Mouse (Mus musculus) heart, adult 2 months (tissue): Measurements from ENCODE around the gene Nfu1. TPM values are rescaled to one million over a fixed set of nuclear protein-coding genes. Genes with fewer than 3 reads are reported as not detected.
A peak's percentile ranks its signal among the peaks of the same experiment; 100 is the strongest.

ENCODE experiments used
- DNase-seq, 2 experiments: peaks; one replicate each; pipeline ENCODE4 v3.0.0; 2021
- H3K27ac ChIP-seq: fragments of 200-600 bp; 2 replicates; pipeline ENCODE4 v1.8.1; 2022
- H3K27me3 ChIP-seq: fragments of 200-500 bp; 2 replicates; pipeline ENCODE4 v1.6.1; 2012; ENCODE audit warnings: mild to moderate bottlenecking, low read length, inconsistent platforms, mixed read lengths; ENCODE audit not compliant: control insufficient read depth, insufficient read depth
- H3K36me3 ChIP-seq: fragments of 200-500 bp; 2 replicates; pipeline ENCODE4 v1.6.1; 2012; ENCODE audit warnings: low read length, inconsistent platforms; ENCODE audit not compliant: control insufficient read depth, insufficient read depth
- H3K4me1 ChIP-seq: fragments of 200-500 bp; 2 replicates; pipeline ENCODE4 v1.6.1; 2011; ENCODE audit warnings: low read length; ENCODE audit not compliant: control insufficient read depth, insufficient read depth
- H3K4me3 ChIP-seq: fragments of 200-600 bp; 2 replicates; pipeline ENCODE4 v1.8.1; 2022
- H3K79me2 ChIP-seq: fragments of 200-500 bp; replicated peaks from 2 replicates; pipeline ENCODE4 v1.6.1; 2012; ENCODE audit warnings: mild to moderate bottlenecking, inconsistent platforms, low read length, moderate library complexity, mixed read lengths; ENCODE audit not compliant: control insufficient read depth, insufficient read depth
- H3K9ac ChIP-seq: fragments of 200-500 bp; 2 replicates; pipeline ENCODE4 v1.6.1; 2012; ENCODE audit warnings: low read depth, mild to moderate bottlenecking, control low read depth, inconsistent platforms, low read length, mixed read lengths
- CTCF ChIP-seq: fragments of 200-600 bp; IDR thresholded peaks from 2 replicates; pipeline ENCODE4 v1.8.1; 2022; ENCODE audit warnings: antibody characterized with exemption, mild to moderate bottlenecking, moderate library complexity
- EP300 ChIP-seq: fragments of 200-500 bp; IDR thresholded peaks from 2 replicates; pipeline ENCODE4 v1.6.1; 2011; ENCODE audit warnings: low read depth, low read length, control low read depth; ENCODE audit not compliant: insufficient read depth
- POLR2A ChIP-seq: fragments of 200-500 bp; IDR thresholded peaks from 2 replicates; pipeline ENCODE4 v1.6.1; 2011; ENCODE audit warnings: mild to moderate bottlenecking, low read depth, low read length, control low read depth; ENCODE audit not compliant: insufficient read depth
- WGBS: fragments of 180-500 bp; shearing (Covaris S2); methylation state at CpG from one replicate; pipeline ENCODE4 v1.1.7; 2018; 5-methylcytosine and 5-hydroxymethylcytosine counted together
- intact Hi-C: fragments of 180-260 bp; cut with DNase I; formaldehyde crosslinking; loops from one replicate; pipeline ENCODE4 v1.15.1; 2025
- polyA plus RNA-seq: library from polyadenylated mRNA; depleted of rRNA; stranded (reverse); fragments of >200 nt; gene quantifications from 2 replicates; pipeline ENCODE4 v1.2.3, GENCODE M21; 2012
- total RNA-seq, 2 experiments: library from RNA; stranded (reverse); gene quantifications; 2 replicates each; pipeline ENCODE4 v1.2.3; 2021

Nfu1 gene
- total and polyA plus RNA-seq, 3 experiments, result 67.6 to 213 (median 72.3) TPM

DNA sequence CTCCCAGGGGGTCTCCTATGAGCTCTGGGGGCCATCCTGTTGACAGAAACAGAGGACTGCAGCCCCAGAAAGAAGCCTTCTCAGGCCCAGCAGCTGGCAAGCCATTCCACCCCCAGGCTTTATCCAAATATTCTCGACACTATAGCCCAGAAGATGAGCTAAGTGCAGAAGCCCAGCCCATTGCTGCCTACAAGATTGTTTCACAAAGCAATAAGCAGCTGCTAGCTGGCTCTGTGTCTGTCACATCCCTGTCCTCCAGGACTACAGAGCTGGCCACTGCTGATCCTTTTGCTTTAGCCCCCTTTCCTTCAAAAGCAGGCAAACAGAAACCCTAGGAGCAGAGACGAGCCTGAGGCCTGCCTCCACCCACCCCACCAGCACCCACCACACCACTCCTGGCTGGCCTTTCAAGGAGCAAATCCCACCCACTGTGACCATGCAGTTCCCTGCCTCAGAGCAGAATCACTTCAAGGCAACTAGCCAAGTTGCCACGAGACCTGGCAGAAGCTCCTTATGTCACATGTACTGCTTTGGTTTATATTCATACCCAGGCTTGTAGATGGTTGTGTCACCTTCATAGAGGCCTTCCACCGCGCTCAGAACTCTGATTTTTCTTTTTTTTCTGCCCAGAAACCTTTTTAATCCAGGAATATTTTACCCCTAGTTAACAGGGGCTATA lies 12.3 kb upstream of the Nfu1 start:
- Histone ChIP-seq H3K79me2 (no peaks in the 10 kb centered on the region), H3K4me1 (peaks cover 3% of the 10 kb centered on the region; the same call in 1 of the 2 replicates), H3K4me3 (no peak overlapping the region), H3K36me3 (peaks cover 3% of the 10 kb centered on the region), H3K9ac (no peak overlapping the region), H3K27me3 (no peaks in the 10 kb centered on the region), H3K27ac (no peak overlapping the region)
- intact Hi-C loops, result no loop called here
- peak; percentile 47 to 56 for DNase-seq
- WGBS, result 61% methylated on average over 5 of the region's 5 CpGs
- TF ChIP-seq EP300 (no peak), POLR2A (no peak), CTCF (no peak)

GRCm38 (mm10) chr6:86997360-86997759 lies 11.7 kb upstream of the Nfu1 start:
- H3K27ac ChIP-seq, result no peak overlapping the region
- WGBS, result 70% methylated on average over 6 of the region's 6 CpGs
- H3K9ac ChIP-seq, result no peak overlapping the region
- no peaks in the 10 kb centered on the region for H3K79me2 ChIP-seq
- no peaks in the 10 kb centered on the region for H3K27me3 ChIP-seq
- TF ChIP-seq CTCF (no peak), POLR2A (no peak), EP300 (no peak)
- H3K4me3 ChIP-seq, result no peak overlapping the region
- peaks cover 1% of the 10 kb centered on the region; the same call in 1 of the 2 replicates for H3K4me1 ChIP-seq
- H3K36me3 ChIP-seq, result peaks cover 3% of the 10 kb centered on the region
- DNase-seq, result no peak
- intact Hi-C loops, result no loop called here

DNA sequence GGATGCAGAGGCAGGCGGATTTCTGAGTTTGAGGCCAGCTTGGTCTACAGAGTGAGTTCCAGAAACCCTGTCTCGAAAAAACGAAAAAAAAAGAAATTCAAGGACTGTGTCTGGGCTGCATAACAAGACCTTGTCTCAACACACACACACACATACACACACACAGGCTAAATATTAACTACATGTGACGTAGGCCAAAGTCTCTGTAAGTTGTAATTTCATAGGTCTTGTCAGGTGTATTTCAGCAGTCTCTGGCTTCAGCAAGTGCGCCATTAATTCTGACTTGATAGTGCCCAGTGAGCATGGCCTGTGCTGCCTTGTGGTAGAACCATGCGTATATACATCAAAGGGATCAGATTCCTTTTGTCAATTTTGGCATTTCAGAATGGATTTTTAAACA lies 7.0 kb upstream of the Nfu1 start:
- no peak for DNase-seq
- WGBS, result 96% methylated on average over 6 of the region's 6 CpGs
- peaks cover 1% of the 10 kb centered on the region for H3K4me1 ChIP-seq
- no peak overlapping the region for H3K4me3 ChIP-seq
- intact Hi-C loops, result loop anchor here (5.0 kb wide), 1 partner anchor 190 kb away; no protein-coding TSS in a partner anchor
- H3K79me2 ChIP-seq, result no peaks in the 10 kb centered on the region
- H3K9ac ChIP-seq, result no peak overlapping the region
- peaks cover 3% of the 10 kb centered on the region for H3K36me3 ChIP-seq
- no peak overlapping the region; the same call in 1 of the 2 replicates for H3K27ac ChIP-seq
- TF ChIP-seq POLR2A (no peak), EP300 (no peak), CTCF (no peak)
- H3K27me3 ChIP-seq, result no peaks in the 10 kb centered on the region

DNA sequence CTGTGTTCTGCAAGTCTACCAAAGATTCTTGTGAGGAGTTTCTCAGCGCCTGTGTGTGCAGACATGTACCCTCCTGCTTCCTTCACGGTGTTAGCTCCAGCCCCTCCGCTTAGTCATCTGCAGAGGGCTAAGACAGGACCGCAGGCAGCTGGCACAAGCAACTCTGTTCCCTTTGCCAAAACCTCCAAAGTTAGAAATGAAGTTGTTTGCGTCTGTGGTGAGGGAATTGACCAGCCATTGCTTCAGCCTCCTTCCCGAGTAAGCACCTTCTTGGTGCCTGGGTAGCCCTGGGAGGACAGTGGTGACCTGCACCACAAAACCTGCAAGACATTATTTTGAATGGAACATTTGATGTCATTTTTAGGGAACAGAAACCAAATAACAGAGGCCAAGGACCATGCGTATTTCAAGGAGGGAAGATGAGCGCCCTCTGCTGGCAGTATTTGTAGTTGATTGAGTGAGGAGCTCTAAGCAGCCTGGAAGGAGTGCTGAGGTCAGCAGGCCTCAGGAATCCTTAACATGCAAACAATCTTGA lies 6.4 kb upstream of the Nfu1 start:
- H3K9ac ChIP-seq, result no peak overlapping the region
- whole genome bisulfite sequencing, result 25% methylated on average over 8 of the region's 8 CpGs
- H3K36me3 ChIP-seq, result no peaks in the 10 kb centered on the region; the same call in 1 of the 2 replicates
- H3K27me3 ChIP-seq, result no peaks in the 10 kb centered on the region
- H3K79me2 ChIP-seq, result no peaks in the 10 kb centered on the region
- no peaks in the 10 kb centered on the region; the same call in none of the 2 replicates for H3K4me1 ChIP-seq
- peak overlapping the region; percentile 30; the same call in 1 of the 2 replicates for H3K27ac ChIP-seq
- intact Hi-C loops, result loop anchor here (5.0 kb wide), 1 partner anchor 190 kb away; no protein-coding TSS in a partner anchor
- DNase-seq, result peak; percentile 83 to 84
- H3K4me3 ChIP-seq, result no peak overlapping the region
- TF ChIP-seq CTCF (peak; percentile 95), POLR2A (0 out of 2 replicates have a peak, but pooled peaks have one; percentile 27), EP300 (0 out of 2 replicates have a peak, but pooled peaks have one; percentile 5)

DNA sequence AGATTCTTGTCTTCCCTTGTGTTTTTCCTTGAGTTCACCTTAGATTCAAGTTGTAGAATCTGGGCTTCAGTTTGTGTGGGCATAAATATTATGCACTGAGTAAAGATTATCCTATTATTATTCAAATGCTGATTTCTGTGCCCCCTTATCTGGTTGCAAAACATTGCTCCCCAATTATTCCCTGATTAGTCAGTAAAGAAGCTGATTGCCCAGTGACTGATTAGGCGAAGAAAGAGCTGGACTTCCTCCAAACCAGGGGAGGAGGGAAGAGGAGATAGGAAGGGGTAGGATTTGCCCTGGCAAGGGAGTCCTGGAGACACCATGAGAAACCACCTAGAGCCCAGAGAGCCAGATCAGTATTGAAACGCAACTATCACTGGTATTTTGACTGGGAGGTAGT lies 4.9 kb upstream of the Nfu1 start:
- H3K27me3 ChIP-seq, result no peaks in the 10 kb centered on the region
- H3K4me3 ChIP-seq, result no peak overlapping the region
- no peak overlapping the region for H3K27ac ChIP-seq
- TF ChIP-seq CTCF (no peak), EP300 (no peak), POLR2A (no peak)
- H3K9ac ChIP-seq, result no peak overlapping the region
- DNase-seq, result no peak
- WGBS, result 75% methylated on average over 2 of the region's 2 CpGs
- no peaks in the 10 kb centered on the region for H3K36me3 ChIP-seq
- intact Hi-C loops, result loop anchor here (5.0 kb wide), 1 partner anchor 192 kb away; no protein-coding TSS in a partner anchor
- H3K79me2 ChIP-seq, result no peaks in the 10 kb centered on the region
- H3K4me1 ChIP-seq, result peaks cover under 1% of the 10 kb centered on the region

DNA sequence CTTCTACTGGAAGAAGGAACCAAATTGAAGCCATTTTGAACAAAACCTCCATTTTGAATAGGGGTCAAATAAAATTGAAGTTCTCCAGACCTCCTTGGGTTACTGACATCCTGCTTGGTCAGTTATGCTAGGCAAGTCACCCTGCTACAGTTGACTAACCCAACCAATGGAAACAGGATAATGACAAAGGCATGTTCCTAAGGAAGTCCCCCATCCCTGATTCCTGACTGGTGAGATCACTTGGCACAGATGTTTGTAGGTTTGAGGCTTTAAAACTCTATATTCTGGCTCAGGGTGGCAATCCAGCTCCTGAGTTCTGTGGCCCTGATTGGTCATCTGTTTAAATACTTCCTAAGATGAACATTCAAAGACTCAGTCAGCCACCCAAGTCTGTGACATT lies 3.5 kb upstream of the Nfu1 start:
- H3K27me3 ChIP-seq, result no peaks in the 10 kb centered on the region
- H3K4me1 ChIP-seq, result peaks cover 2% of the 10 kb centered on the region
- H3K27ac ChIP-seq, result no peak overlapping the region
- H3K4me3 ChIP-seq, result no peak overlapping the region
- peaks cover 2% of the 10 kb centered on the region for H3K36me3 ChIP-seq
- no peak for DNase-seq
- H3K79me2 ChIP-seq, result peaks cover under 1% of the 10 kb centered on the region; the same call in 1 of the 2 replicates
- no peak overlapping the region for H3K9ac ChIP-seq
- TF ChIP-seq EP300 (no peak), CTCF (no peak), POLR2A (no peak)
- intact Hi-C loops, result no loop called here
